26 mouse cellular contexts compared by ENCODE assay signal in genomic region chr5:129869238-129869995, GRCm38 (mm10). TPM values are rescaled to one million over a fixed set of nuclear protein-coding genes. Genes with fewer than 3 reads are reported as not detected.
A peak's percentile ranks its signal among the peaks of the same experiment; 100 is the strongest.
DNase-seq lines count a peak whose midpoint lies in the region; ATAC-seq and TF ChIP-seq lines count a peak whose summit lies in the region.
"Had no signal": no experiment of that assay in that cellular context is flagged by ENCODE, and none has a peak within 500 bp of the region (broad histone marks: within the 10 kb centered on the region; RNA-seq: fewer than 3 reads in every experiment).

No protein-coding gene starts in this region.

- H3K27me3 ChIP-seq in E14TG2a.4 (ENCODE audit: insufficient read depth, low read length) (no peaks in the 10 kb centered on the region), ES-Bruce4 (ENCODE audit: control insufficient read depth, insufficient read depth, low read length, poor library complexity, severe bottlenecking) (no peaks in the 10 kb centered on the region)
- no peaks in the 10 kb centered on the region for H3K27me3 ChIP-seq in liver, embryonic 12.5 days (replicated peaks)
- H3K27me3 ChIP-seq in intestine, embryonic 15.5 days (replicated peaks), result no peaks in the 10 kb centered on the region
- H3K27me3 ChIP-seq: forebrain, embryonic 13.5 days; heart, embryonic 12.5 days; heart, embryonic 15.5 days had no signal

- WGBS in liver, embryonic 12.5 days (ENCODE audit: insufficient replicate concordance), result 79% methylated on average over 19 of the region's 19 CpGs
- 86% methylated on average over 19 of the region's 19 CpGs for WGBS in intestine, embryonic 15.5 days

- no peak for TF ChIP-seq EP300 in ES-Bruce4 (IDR thresholded peaks at IDR 0.05; ENCODE audit: insufficient read depth, low read depth, low read length)

- H3K9ac ChIP-seq in ES-Bruce4 (ENCODE audit: low read depth, poor library complexity, severe bottlenecking), result no peak overlapping the region
- H3K9ac ChIP-seq in liver, embryonic 12.5 days, result no peak overlapping the region
- H3K9ac ChIP-seq in intestine, embryonic 15.5 days, result no peak overlapping the region
- H3K9ac ChIP-seq: forebrain, embryonic 13.5 days; heart, embryonic 12.5 days; heart, embryonic 15.5 days; hindbrain, embryonic 13.5 days had no signal

- no peak overlapping the region for H3K4me2 ChIP-seq in liver, embryonic 12.5 days
- H3K4me2 ChIP-seq in intestine, embryonic 15.5 days (replicated peaks), result no peak overlapping the region
- H3K4me2 ChIP-seq: forebrain, embryonic 13.5 days; heart, embryonic 12.5 days; heart, embryonic 15.5 days; hindbrain, embryonic 13.5 days had no signal

- peaks cover 55% of the 10 kb centered on the region for H3K4me1 ChIP-seq in E14TG2a.4 (replicated peaks; ENCODE audit: low read depth, low read length)
- H3K4me1 ChIP-seq in ES-Bruce4 (ENCODE audit: control insufficient read depth, insufficient read depth, low read length), result no peaks in the 10 kb centered on the region
- peaks cover 8% of the 10 kb centered on the region for H3K4me1 ChIP-seq in liver, embryonic 12.5 days
- no peaks in the 10 kb centered on the region for H3K4me1 ChIP-seq in intestine, embryonic 15.5 days (replicated peaks)
- H3K4me1 ChIP-seq: forebrain, embryonic 13.5 days had no signal

- TF ChIP-seq CTCF in E14TG2a.4 (conservative IDR thresholded peaks at IDR 0.05; ENCODE audit: low read length), result no peak
- TF ChIP-seq CTCF in ES-Bruce4 (IDR thresholded peaks at IDR 0.05; ENCODE audit: low read depth, low read length), result no peak

- no peaks in the 10 kb centered on the region for H3K36me3 ChIP-seq in E14TG2a.4 (ENCODE audit: insufficient read depth, low read length)
- H3K36me3 ChIP-seq in ES-Bruce4 (ENCODE audit: control insufficient read depth, insufficient read depth, low read length, poor library complexity, severe bottlenecking), result no peaks in the 10 kb centered on the region
- no peaks in the 10 kb centered on the region for H3K36me3 ChIP-seq in liver, embryonic 12.5 days
- H3K36me3 ChIP-seq in intestine, embryonic 15.5 days, result no peaks in the 10 kb centered on the region
- H3K36me3 ChIP-seq: forebrain, embryonic 10.5 days; heart, embryonic 12.5 days; heart, embryonic 15.5 days; hindbrain, embryonic 10.5 days; hindbrain, embryonic 13.5 days had no signal

- H3K9me3 ChIP-seq in E14TG2a.4 (ENCODE audit: low read length), result no peaks in the 10 kb centered on the region
- no peaks in the 10 kb centered on the region for H3K9me3 ChIP-seq in ES-Bruce4 (replicated peaks; ENCODE audit: control insufficient read depth, insufficient read depth, low read length, poor library complexity, severe bottlenecking)
- H3K9me3 ChIP-seq in liver, embryonic 12.5 days (replicated peaks), result no peaks in the 10 kb centered on the region
- no peaks in the 10 kb centered on the region for H3K9me3 ChIP-seq in intestine, embryonic 15.5 days
- H3K9me3 ChIP-seq: forebrain, embryonic 10.5 days; forebrain, embryonic 13.5 days; heart, embryonic 12.5 days; heart, embryonic 15.5 days; hindbrain, embryonic 10.5 days; hindbrain, embryonic 13.5 days had no signal

- no peak for TF ChIP-seq POLR2A in ES-Bruce4 (IDR thresholded peaks at IDR 0.05; ENCODE audit: insufficient read depth, low read length)

- peak overlapping the region; percentile 26; the same call in 1 of the 2 replicates for H3K27ac ChIP-seq in ES-Bruce4 (ENCODE audit: insufficient read depth, low read length)
- no peak overlapping the region for H3K27ac ChIP-seq in liver, embryonic 12.5 days
- no peak overlapping the region for H3K27ac ChIP-seq in intestine, embryonic 15.5 days
- H3K27ac ChIP-seq: forebrain, embryonic 10.5 days; forebrain, embryonic 13.5 days; heart, embryonic 15.5 days; hindbrain, embryonic 10.5 days; hindbrain, embryonic 13.5 days had no signal

- peak; percentile 92 for DNase-seq in R1 (ENCODE audit: low read depth, low spot score)
- DNase-seq in adrenal gland, postnatal 4 days (ENCODE audit: low spot score in 2 of 2), result no peak
- DNase-seq: adrenal gland, adult 8-10 months; adrenal gland, postnatal 25 days; cerebellum, adult 18-20 months; cerebellum, adult 9-10 months; cerebellum, postnatal 14 days; gastrocnemius, postnatal 14 days; heart, adult 18-20 months; heart, postnatal 10 days; heart, postnatal 36 days had no signal

- H3K4me3 ChIP-seq in E14TG2a.4 (replicated peaks; ENCODE audit: low read length), result peak overlapping the region; percentile 51; the same call in 1 of the 2 replicates
- peak overlapping the region; percentile 32 for H3K4me3 ChIP-seq in ES-Bruce4 (ENCODE audit: low read depth, low read length)
- H3K4me3 ChIP-seq in liver, embryonic 12.5 days, result no peak overlapping the region
- no peak overlapping the region for H3K4me3 ChIP-seq in intestine, embryonic 15.5 days (replicated peaks)
- H3K4me3 ChIP-seq: forebrain, embryonic 10.5 days; forebrain, embryonic 13.5 days; heart, embryonic 12.5 days; heart, embryonic 15.5 days; hindbrain, embryonic 10.5 days; hindbrain, embryonic 13.5 days had no signal

- no peak for ATAC-seq in liver, embryonic 12.5 days
- ATAC-seq in intestine, embryonic 15.5 days, result no peak
- ATAC-seq: activated CD4-positive, CD25-positive, alpha-beta regulatory T cell, adult 4 months; CD4-positive, CD25-positive, alpha-beta regulatory T cell, adult 4 months; forebrain, embryonic 13.5 days; forebrain, embryonic 16.5 days; hindbrain, embryonic 16.5 days; intestine, embryonic 16.5 days had no signal

RNA-seq across cellular contexts. Expression of gene Chchd2, which starts 17.9 kb away (rescaled TPM):
- 337 and 340 TPM in 2 replicates for polyA plus RNA-seq in ES-Bruce4 (2011; ENCODE audit: insufficient read depth, insufficient read length, low read depth, missing spikeins)
- polyA plus RNA-seq in liver, embryonic 12.5 days (2016; fragmentation: Nextera tagmentation; extraction: Ambion mirVana), result 607 and 628 TPM in 2 replicates
- polyA plus RNA-seq in intestine, embryonic 15.5 days (2015; fragmentation: Nextera tagmentation; extraction: Ambion mirVana), result 990 and 1,082 TPM in 2 replicates
- total RNA-seq in adrenal gland, postnatal 4 days (2021), result 100 to 1,000 TPM; 579 to 625 TPM

RNA-seq across cellular contexts. Expression of gene Sumf2, which starts 22.6 kb away (rescaled TPM):
- polyA plus RNA-seq in ES-Bruce4 (2011; ENCODE audit: insufficient read depth, insufficient read length, low read depth, missing spikeins), result 58.6 and 61.0 TPM in 2 replicates
- polyA plus RNA-seq in liver, embryonic 12.5 days (2016; fragmentation: Nextera tagmentation; extraction: Ambion mirVana), result 34.1 and 36.2 TPM in 2 replicates
- 36.0 and 48.1 TPM in 2 replicates for polyA plus RNA-seq in intestine, embryonic 15.5 days (2015; fragmentation: Nextera tagmentation; extraction: Ambion mirVana)
- total RNA-seq in adrenal gland, postnatal 4 days (2021), result 10 to 100 TPM; 55.9 to 57.4 TPM

RNA-seq across cellular contexts. Expression of gene Zbed5, which starts 26.1 kb away (rescaled TPM):
- polyA plus RNA-seq in ES-Bruce4 (2011; ENCODE audit: insufficient read depth, insufficient read length, low read depth, missing spikeins), result 12.9 and 13.1 TPM in 2 replicates
- polyA plus RNA-seq in liver, embryonic 12.5 days (2016; fragmentation: Nextera tagmentation; extraction: Ambion mirVana), result 1.7 and 1.8 TPM in 2 replicates
- 2.4 and 3.2 TPM in 2 replicates for polyA plus RNA-seq in intestine, embryonic 15.5 days (2015; fragmentation: Nextera tagmentation; extraction: Ambion mirVana)
- total RNA-seq in adrenal gland, postnatal 4 days (2021), result 1 to 10 TPM; 2.9 to 3.1 TPM

RNA-seq across cellular contexts. Expression of gene Phkg1, which starts 28.9 kb away (rescaled TPM):
- 5.4 and 6.1 TPM in 2 replicates for polyA plus RNA-seq in ES-Bruce4 (2011; ENCODE audit: insufficient read depth, insufficient read length, low read depth, missing spikeins)
- 0.23 TPM in 2 replicates for polyA plus RNA-seq in liver, embryonic 12.5 days (2016; fragmentation: Nextera tagmentation; extraction: Ambion mirVana)
- 0.08 and 0.16 TPM in 2 replicates for polyA plus RNA-seq in intestine, embryonic 15.5 days (2015; fragmentation: Nextera tagmentation; extraction: Ambion mirVana)
- total RNA-seq in adrenal gland, postnatal 4 days (2021), result 1 to 10 TPM; 3.7 to 4.2 TPM

RNA-seq across cellular contexts. Expression of gene Nupr1l, which starts 38.9 kb away (rescaled TPM):
- polyA plus RNA-seq in ES-Bruce4 (2011; ENCODE audit: insufficient read depth, insufficient read length, low read depth, missing spikeins), result 1.3 and 4.3 TPM in 2 replicates
- polyA plus RNA-seq in liver, embryonic 12.5 days (2016; fragmentation: Nextera tagmentation; extraction: Ambion mirVana), result 0.87 and 0.92 TPM in 2 replicates
- 1.8 and 1.9 TPM in 2 replicates for polyA plus RNA-seq in intestine, embryonic 15.5 days (2015; fragmentation: Nextera tagmentation; extraction: Ambion mirVana)
- 1 to 10 TPM; 4.8 to 5.5 TPM for total RNA-seq in adrenal gland, postnatal 4 days (2021)
- polyA plus RNA-seq: activated CD4-positive, CD25-positive, alpha-beta regulatory T cell, adult 4 months had no signal

Comparison
In these comparisons a context has a peak if more than half of its experiments do, and no peak if none do; other contexts are left out.
1. H3K4me3 ChIP-seq: peak in E14TG2a.4 (single experiment) and ES-Bruce4 (single experiment); none in liver, embryonic 12.5 days (single experiment) and intestine, embryonic 15.5 days (single experiment).